Mouse (Mus musculus) liver (tissue): ENCODE results near the gene Dnttip2.

ENCODE experiments used
- DNase-seq: peaks from one replicate; pipeline ENCODE4 v3.0.0-alpha.2; 2020; ENCODE audit warnings: mixed read lengths

Dnttip2 gene

GRCm38 (mm10) chr3:122333902-122334301 is 59.7 kb downstream of the Dnttip2 start:
- DNase-seq: no peak

GRCm38 (mm10) chr3:122334375-122334774 is 60.2 kb downstream of the Dnttip2 start:
- no peak for DNase-seq
